ENCODE assay signal across 19 mouse cellular contexts in the genomic region with DNA sequence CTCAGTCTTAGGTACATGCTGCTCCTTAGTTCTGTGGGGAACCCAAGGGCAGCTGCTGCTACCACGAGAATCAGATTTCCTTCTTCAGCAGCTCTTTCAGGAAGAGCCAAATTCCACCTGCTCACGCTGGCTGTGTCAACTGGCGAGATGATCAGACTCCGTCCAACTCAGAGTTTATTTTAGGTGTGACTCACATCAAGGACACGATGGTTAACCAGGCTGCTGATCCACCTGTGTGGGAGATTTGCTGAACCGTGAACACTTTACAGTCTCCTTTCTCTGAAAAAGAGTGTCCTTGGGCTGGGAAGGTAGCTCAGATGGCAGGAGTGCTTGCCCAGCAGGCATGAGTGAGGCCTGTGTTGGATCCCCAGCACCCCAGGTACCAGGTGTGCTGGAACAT. TPM values are rescaled to one million over a fixed set of nuclear protein-coding genes. Genes with fewer than 3 reads are reported as not detected.
DNase-seq lines count a peak whose midpoint lies in the region; TF ChIP-seq lines count a peak whose summit lies in the region.
"Had no signal": no experiment of that assay in that cellular context is flagged by ENCODE, and none has a peak within 500 bp of the region (broad histone marks: within the 10 kb centered on the region; RNA-seq: fewer than 3 reads in every experiment).

No protein-coding gene starts in this region.

- H3K9ac ChIP-seq in ES-E14 (ENCODE audit: insufficient read depth, low read depth, low read length, poor library complexity, severe bottlenecking): 0 out of 2 replicates have a peak overlapping the region, but pooled peaks have one; percentile 11
- H3K9ac ChIP-seq: embryonic facial prominence, embryonic 12.5 days; forebrain, embryonic 13.5 days; limb, embryonic 13.5 days; liver, embryonic 15.5 days had no signal

- intact Hi-C loops in heart, postnatal 10 days (cut with DNase I): no loop called here
- intact Hi-C loops in heart, postnatal 14 days (cut with DNase I): loop anchor here (2.0 kb wide), 1 partner anchor 38 kb away; a partner anchor contains a TSS
- intact Hi-C loops in gastrocnemius, postnatal 14 days (cut with DNase I; ENCODE audit: low total_unique reads): no loop called here

- 81% methylated on average over 6 of the region's 6 CpGs for WGBS in heart, embryonic 10.5 days

- H3K36me3 ChIP-seq in heart, embryonic 10.5 days: no peaks in the 10 kb centered on the region
- H3K36me3 ChIP-seq in ES-E14 (ENCODE audit: control insufficient read depth, insufficient read depth, low read length, poor library complexity, severe bottlenecking): no peaks in the 10 kb centered on the region
- H3K36me3 ChIP-seq: embryonic facial prominence, embryonic 12.5 days; limb, embryonic 13.5 days; liver, embryonic 15.5 days; midbrain, embryonic 10.5 days had no signal

- H3K4me3 ChIP-seq in heart, embryonic 10.5 days: no peak overlapping the region
- H3K4me3 ChIP-seq in ES-E14 (ENCODE audit: insufficient read depth in 1 of 2, low read depth in 1 of 2, low read length in 2 of 2, poor library complexity in 1 of 2, severe bottlenecking in 1 of 2): no peak overlapping the region
- H3K4me3 ChIP-seq: embryonic facial prominence, embryonic 12.5 days; erythroblast, embryonic 14.5 days; forebrain, embryonic 13.5 days; limb, embryonic 13.5 days; liver, embryonic 15.5 days; midbrain, embryonic 10.5 days had no signal

- in situ Hi-C loops in ES-E14 (cut with MboI; ENCODE audit: low sequenced_read_pairs in 2 of 2, unreplicated experiment in 2 of 2): no loop called here

- no peak overlapping the region for H3K27ac ChIP-seq in heart, embryonic 10.5 days
- no peak overlapping the region for H3K27ac ChIP-seq in ES-E14 (ENCODE audit: insufficient read depth, low read depth, low read length, poor library complexity, severe bottlenecking)
- H3K27ac ChIP-seq: embryonic facial prominence, embryonic 12.5 days; forebrain, embryonic 13.5 days; limb, embryonic 13.5 days; liver, embryonic 15.5 days; macrophage; midbrain, embryonic 10.5 days; stomach, postnatal 0 days had no signal

- H3K4me1 ChIP-seq in heart, embryonic 10.5 days: peaks cover 20% of the 10 kb centered on the region
- H3K4me1 ChIP-seq in ES-E14 (ENCODE audit: control insufficient read depth in 2 of 2, insufficient read depth in 2 of 2, low read length in 2 of 2, poor library complexity in 1 of 2): peaks cover 2 to 3% of the 10 kb centered on the region in 2 experiments; a peak in 2 of 4 replicates
- H3K4me1 ChIP-seq: forebrain, embryonic 13.5 days; liver, embryonic 15.5 days; midbrain, embryonic 10.5 days had no signal

- DNase-seq in heart, adult 11 months: peak; percentile 90
- no peak for DNase-seq in heart, embryonic 10.5 days (ENCODE audit: low spot score)
- DNase-seq in heart, postnatal 10 days: peak; percentile 24 to 32
- DNase-seq in heart, postnatal 14 days: no peak
- no peak for DNase-seq in ES-E14 (ENCODE audit: low read depth, low spot score)
- peak; percentile 27 for DNase-seq in gastrocnemius, postnatal 14 days
- DNase-seq in spleen, postnatal 10 days (ENCODE audit: low spot score in 2 of 2): no peak
- DNase-seq: adrenal gland, adult 8-10 months; cerebellum, postnatal 10 days; retina, postnatal 1 day had no signal

- no peaks in the 10 kb centered on the region for H3K27me3 ChIP-seq in heart, embryonic 10.5 days (ENCODE audit: insufficient read depth, poor library complexity, severe bottlenecking)
- H3K27me3 ChIP-seq: CH12.LX; embryonic facial prominence, embryonic 12.5 days; limb, embryonic 13.5 days had no signal

- no peaks in the 10 kb centered on the region for H3K9me3 ChIP-seq in heart, embryonic 10.5 days
- no peaks in the 10 kb centered on the region for H3K9me3 ChIP-seq in ES-E14 (ENCODE audit: control insufficient read depth, insufficient read depth, low read depth, low read length)
- H3K9me3 ChIP-seq: embryonic facial prominence, embryonic 12.5 days; forebrain, embryonic 13.5 days; limb, embryonic 13.5 days; liver, embryonic 15.5 days; midbrain, embryonic 10.5 days had no signal

TF ChIP-seq in ES-E14, 5 proteins besides CTCF, POLR2A, EP300 and RAD21:
- TF ChIP-seq CHD2 (IDR thresholded peaks at IDR 0.05; ENCODE audit: low read depth, low read length) (no peak), ZC3H11A (IDR thresholded peaks at IDR 0.05; ENCODE audit: borderline replicate concordance, low read depth, low read length) (no peak), HCFC1 (IDR thresholded peaks at IDR 0.05; ENCODE audit: borderline replicate concordance, insufficient read depth, low read length) (no peak), MAFK (IDR thresholded peaks at IDR 0.05; ENCODE audit: insufficient read depth, low read depth, low read length) (no peak), ZNF384 (IDR thresholded peaks at IDR 0.05; ENCODE audit: low read depth, low read length) (no peak)

RNA-seq across cellular contexts. Expression of a gene that starts 38.4 kb away (rescaled TPM):
- polyA plus RNA-seq in heart, embryonic 10.5 days (2016; fragmentation: Nextera tagmentation; extraction: Ambion mirVana): 26.6 and 39.9 TPM in 2 replicates
- total RNA-seq in heart, postnatal 10 days (2021): 100 to 1,000 TPM; 110 to 122 TPM
- 100 to 1,000 TPM; 114 TPM for total RNA-seq in heart, postnatal 14 days (2021)
- total RNA-seq in ES-E14 (2012; rRNA removed): 184 and 262 TPM in 2 replicates
- total RNA-seq in gastrocnemius, postnatal 14 days (2021): 10 to 100 TPM; 57.4 to 62.0 TPM

RNA-seq across cellular contexts. Expression of a gene that starts 52.5 kb away (rescaled TPM):
- 56.2 and 61.9 TPM in 2 replicates for polyA plus RNA-seq in heart, embryonic 10.5 days (2016; fragmentation: Nextera tagmentation; extraction: Ambion mirVana)
- 10 to 100 TPM; 34.2 to 34.6 TPM for total RNA-seq in heart, postnatal 10 days (2021)
- 10 to 100 TPM; 22.1 to 25.2 TPM for total RNA-seq in heart, postnatal 14 days (2021)
- total RNA-seq in ES-E14 (2012; rRNA removed): 140 and 208 TPM in 2 replicates
- total RNA-seq in gastrocnemius, postnatal 14 days (2021): 10 to 100 TPM; 18.5 to 21.6 TPM

Comparison
In these comparisons a context has a peak if more than half of its experiments do, and no peak if none do; other contexts are left out.
1. DNase-seq: peak in heart, adult 11 months (single experiment), heart, postnatal 10 days (2 of 2) and gastrocnemius, postnatal 14 days (single experiment); none in heart, embryonic 10.5 days (single experiment), heart, postnatal 14 days (0 of 2), ES-E14 (single experiment) and spleen, postnatal 10 days (0 of 2).